Mouse (Mus musculus) spleen, adult 2 months (tissue): ENCODE measurements at regions not wholly inside any gene's neighbourhood (a gene's known extent, or its start where the extent isn't known, plus 50 kb on each side); places are given as distances from the start of the nearest gene placed in this dataset.

ENCODE experiments used
- CTCF ChIP-seq: fragments of 200-500 bp; IDR thresholded peaks from 2 replicates; pipeline ENCODE4 v1.5.1; 2011; ENCODE audit warnings: mild to moderate bottlenecking, inconsistent platforms; ENCODE audit not compliant: insufficient read depth, insufficient read length, insufficient replicate concordance; ENCODE audit errors: extremely low read depth
- POLR2A ChIP-seq: fragments of 200-500 bp; IDR thresholded peaks from 2 replicates; pipeline ENCODE4 v1.6.1; 2011; ENCODE audit warnings: low read depth, low read length, inconsistent platforms

- no peak for TF ChIP-seq CTCF
- no peak for TF ChIP-seq POLR2A
These were observed 207.6 kb upstream of the Daam1 start for GRCm38 (mm10) chr12:71623271-71623670.
